Mouse (Mus musculus) heart, adult 10 weeks (tissue): ENCODE data around the gene Grin2c. TPM values are rescaled to one million over a fixed set of nuclear protein-coding genes. Genes with fewer than 3 reads are reported as not detected.

Source experiments
- polyA plus RNA-seq: library from polyadenylated mRNA; stranded (reverse); fragments of 350-450 nt; fragmentation: Illumina TruSeq; extraction: RNeasy Lipid Tissue Mini Kit (QIAGEN cat#74804); gene quantifications from one replicate; pipeline ENCODE4 v1.2.3, GENCODE M21; 2014; ENCODE audit warnings: low read depth, low replicate concordance

The Grin2c gene
- 1.4 TPM for polyA plus RNA-seq

GRCm38 (mm10) chr11:115267061-115267883, at the start of gene Grin2c:
Grin2c (minus strand) TSS chr11:115267243.

GRCm38 (mm10) chr11:115306863-115307262, 39.8 kb upstream of the Grin2c start, which contains the start of gene Otop2:
Otop2 (plus strand) TSS chr11:115307163.

GRCm38 (mm10) chr11:115297214-115297826, 30.3 kb upstream of the Grin2c start, which contains the start of gene Fads6:
Fads6 (minus strand) TSS chr11:115297663.

GRCm38 (mm10) chr11:115276780-115277603, 9.9 kb upstream of the Grin2c start, which contains the start of gene Fdxr:
Fdxr (minus strand) TSS chr11:115277050.

Other genes with a start within 250 kb of the Grin2c start
- gene Cd300ld4, start 240.2 kb downstream of the Grin2c start, polyA plus RNA-seq: 1.5 TPM
- not detected for gene Cd300ld5, start 229.5 kb downstream of the Grin2c start, polyA plus RNA-seq
- gene Cd300ld3, start 218.8 kb downstream of the Grin2c start, polyA plus RNA-seq: 9.4 TPM
- not detected for gene Cd300e, start 205.1 kb downstream of the Grin2c start, polyA plus RNA-seq
- gene Rab37, start 175.8 kb downstream of the Grin2c start, polyA plus RNA-seq: 2.0 TPM
- gene Cd300lf, start 133.3 kb downstream of the Grin2c start, polyA plus RNA-seq: 0.31 TPM
- 10.6 TPM for gene Slc9a3r1, start 103.9 kb downstream of the Grin2c start, polyA plus RNA-seq
- 6.1 TPM for gene Tmem104, start 79.8 kb downstream of the Grin2c start, polyA plus RNA-seq
- gene Nat9, start 79.4 kb downstream of the Grin2c start, polyA plus RNA-seq: 39.7 TPM
- 14.0 TPM for gene Fdxr, start 9.8 kb upstream of the Grin2c start, polyA plus RNA-seq
- 2.6 TPM for gene Fads6, start 30.4 kb upstream of the Grin2c start, polyA plus RNA-seq
- not detected for gene Otop2, start 39.9 kb upstream of the Grin2c start, polyA plus RNA-seq
- not detected for gene Ush1g, start 54.8 kb upstream of the Grin2c start, polyA plus RNA-seq
- not detected for gene Otop3, start 67.5 kb upstream of the Grin2c start, polyA plus RNA-seq
- 3.8 TPM for gene Hid1, start 100.5 kb upstream of the Grin2c start, polyA plus RNA-seq
- gene Cdr2l, start 114.7 kb upstream of the Grin2c start, polyA plus RNA-seq: 3.8 TPM
- gene Mrpl58, start 136.5 kb upstream of the Grin2c start, polyA plus RNA-seq: 115 TPM
- 3,222 TPM for gene Atp5h, start 152.7 kb upstream of the Grin2c start, polyA plus RNA-seq
- gene Kctd2, start 152.9 kb upstream of the Grin2c start, polyA plus RNA-seq: 34.3 TPM
- not detected for gene Trim80, start 173.3 kb upstream of the Grin2c start, polyA plus RNA-seq
- not detected for gene Slc16a5, start 195.2 kb upstream of the Grin2c start, polyA plus RNA-seq
- gene Armc7, start 208.4 kb upstream of the Grin2c start, polyA plus RNA-seq: 2.1 TPM
- gene Nt5c, start 224.6 kb upstream of the Grin2c start, polyA plus RNA-seq: 14.9 TPM
- 88.9 TPM for gene Jpt1, start 247.1 kb upstream of the Grin2c start, polyA plus RNA-seq